Mouse (Mus musculus): ENCODE measurements around the gene Ndufb5. TPM values are rescaled to one million over a fixed set of nuclear protein-coding genes. Genes with fewer than 3 reads are reported as not detected.
A peak's percentile ranks its signal among the peaks of the same experiment; 100 is the strongest.
"Not testable (repeated sequence)": the region's sequence is repeated elsewhere in the genome, so short reads cannot be mapped to it uniquely, and the experiment has no call there.

The Ndufb5 gene
- polyA plus RNA-seq, 1 experiment: 210 TPM

GRCm38 (mm10) chr3:32745001-32745400, 8.2 kb downstream of the Ndufb5 start:
- no peak for DNase-seq (ENCODE audit: low read depth)

DNA sequence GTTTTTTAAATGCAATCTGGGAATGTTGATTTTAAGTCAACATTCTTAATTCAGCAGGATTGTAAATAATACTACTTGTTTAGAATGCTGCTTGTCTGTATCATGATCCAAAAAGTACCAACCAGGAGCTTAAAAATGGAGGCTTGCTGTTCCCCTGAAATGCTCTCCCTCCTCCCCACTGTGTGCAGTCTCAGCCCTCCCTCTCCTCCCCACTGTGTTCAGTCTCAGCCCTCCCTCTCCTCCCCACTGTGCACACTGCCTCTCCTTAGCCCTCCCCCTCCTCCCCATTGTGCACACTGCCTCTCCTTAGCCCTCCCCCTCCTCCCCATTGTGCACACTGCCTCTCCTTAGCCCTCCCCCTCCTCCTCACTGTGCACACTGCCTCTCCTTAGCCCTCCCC, 8.6 kb downstream of the Ndufb5 start:
- not testable (repeated sequence) for DNase-seq (ENCODE audit: low read depth)

More at GRCm38 (mm10) chr3:32745001-32745400, 8.2 kb downstream of the Ndufb5 start:
- TF ChIP-seq POLR2A (IDR thresholded peaks at IDR 0.05; ENCODE audit: borderline replicate concordance, extremely low read depth, insufficient read depth, insufficient read length, poor library complexity, severe bottlenecking) (no peak), CTCF (IDR thresholded peaks at IDR 0.05; ENCODE audit: borderline replicate concordance, extremely low read depth, insufficient read depth, insufficient read length) (no peak)

DNA sequence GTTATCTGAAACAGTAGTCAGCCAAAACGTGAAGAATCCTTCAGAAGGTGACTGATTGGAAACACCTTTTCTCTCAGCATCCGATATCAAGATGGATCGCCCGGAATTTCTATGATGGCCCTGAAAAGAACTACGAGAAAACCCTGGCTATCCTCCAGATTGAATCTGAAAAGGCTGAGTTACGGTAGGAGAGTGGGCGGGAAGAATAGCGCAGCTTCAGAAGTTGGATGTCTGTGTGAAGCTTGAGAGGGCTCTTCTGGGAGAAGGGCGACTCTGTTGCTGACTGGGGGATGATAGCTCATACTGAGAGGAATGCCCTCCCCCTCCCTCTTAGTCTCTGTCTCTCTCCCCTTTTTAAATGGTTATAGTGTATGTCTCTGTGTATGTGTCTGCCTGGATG, 11.6 kb downstream of the Ndufb5 start:
- no peak for DNase-seq (ENCODE audit: low read depth)
- TF ChIP-seq CTCF (IDR thresholded peaks at IDR 0.05; ENCODE audit: borderline replicate concordance, extremely low read depth, insufficient read depth, insufficient read length) (no peak), POLR2A (IDR thresholded peaks at IDR 0.05; ENCODE audit: borderline replicate concordance, extremely low read depth, insufficient read depth, insufficient read length, poor library complexity, severe bottlenecking) (no peak)

- DNase-seq (ENCODE audit: low read depth): peak; percentile 75
- TF ChIP-seq POLR2A (IDR thresholded peaks at IDR 0.05; ENCODE audit: borderline replicate concordance, extremely low read depth, insufficient read depth, insufficient read length, poor library complexity, severe bottlenecking) (no peak), CTCF (IDR thresholded peaks at IDR 0.05; ENCODE audit: borderline replicate concordance, extremely low read depth, insufficient read depth, insufficient read length) (no peak)
These were observed 13.2 kb downstream of the Ndufb5 start for GRCm38 (mm10) chr3:32749820-32750579.

DNA sequence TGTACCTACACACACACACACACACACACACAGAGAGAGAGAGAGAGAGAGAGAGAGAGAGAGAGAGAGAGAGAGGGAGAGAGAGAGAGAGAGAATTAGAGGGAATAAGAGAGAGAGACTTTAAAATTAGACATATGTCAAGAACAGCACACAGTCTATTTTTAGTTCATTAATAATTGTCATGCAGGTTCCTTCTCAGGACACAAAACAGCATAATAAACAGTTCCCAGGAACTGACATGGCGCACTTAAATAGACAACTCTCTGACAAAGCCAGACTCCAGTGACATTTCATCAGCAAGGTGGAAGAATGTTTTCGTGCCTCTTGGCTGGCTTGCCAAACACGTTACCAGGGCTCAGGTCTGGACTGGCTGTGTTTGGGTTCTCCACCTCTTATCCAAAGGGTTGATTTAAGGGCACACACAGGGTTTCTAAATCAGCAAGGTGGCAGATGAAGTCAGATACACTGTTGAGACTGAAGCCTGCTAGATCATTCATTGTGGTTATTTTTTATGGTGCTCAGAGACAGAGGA, 17.7 kb downstream of the Ndufb5 start:
- TF ChIP-seq CTCF (IDR thresholded peaks at IDR 0.05; ENCODE audit: borderline replicate concordance, extremely low read depth, insufficient read depth, insufficient read length) (no peak), POLR2A (IDR thresholded peaks at IDR 0.05; ENCODE audit: borderline replicate concordance, extremely low read depth, insufficient read depth, insufficient read length, poor library complexity, severe bottlenecking) (no peak)

GRCm38 (mm10) chr3:32759212-32759611, 22.4 kb downstream of the Ndufb5 start:
- no peak for TF ChIP-seq CTCF (IDR thresholded peaks at IDR 0.05; ENCODE audit: borderline replicate concordance, extremely low read depth, insufficient read depth, insufficient read length)
- no peak for TF ChIP-seq POLR2A (IDR thresholded peaks at IDR 0.05; ENCODE audit: borderline replicate concordance, extremely low read depth, insufficient read depth, insufficient read length, poor library complexity, severe bottlenecking)
- no peak for DNase-seq (ENCODE audit: low read depth)

More for the DNA sequence above, 17.7 kb downstream of the Ndufb5 start:
- no peak for DNase-seq (ENCODE audit: low read depth)

- no peak for DNase-seq (ENCODE audit: low read depth)
- no peak for TF ChIP-seq CTCF (IDR thresholded peaks at IDR 0.05; ENCODE audit: borderline replicate concordance, extremely low read depth, insufficient read depth, insufficient read length)
- no peak for TF ChIP-seq POLR2A (IDR thresholded peaks at IDR 0.05; ENCODE audit: borderline replicate concordance, extremely low read depth, insufficient read depth, insufficient read length, poor library complexity, severe bottlenecking)
These were observed 26.2 kb downstream of the Ndufb5 start for GRCm38 (mm10) chr3:32762962-32763361.

GRCm38 (mm10) chr3:32763902-32764301, 27.1 kb downstream of the Ndufb5 start:
- DNase-seq (ENCODE audit: low read depth): no peak
- TF ChIP-seq POLR2A (IDR thresholded peaks at IDR 0.05; ENCODE audit: borderline replicate concordance, extremely low read depth, insufficient read depth, insufficient read length, poor library complexity, severe bottlenecking) (no peak), CTCF (IDR thresholded peaks at IDR 0.05; ENCODE audit: borderline replicate concordance, extremely low read depth, insufficient read depth, insufficient read length) (no peak)

DNA sequence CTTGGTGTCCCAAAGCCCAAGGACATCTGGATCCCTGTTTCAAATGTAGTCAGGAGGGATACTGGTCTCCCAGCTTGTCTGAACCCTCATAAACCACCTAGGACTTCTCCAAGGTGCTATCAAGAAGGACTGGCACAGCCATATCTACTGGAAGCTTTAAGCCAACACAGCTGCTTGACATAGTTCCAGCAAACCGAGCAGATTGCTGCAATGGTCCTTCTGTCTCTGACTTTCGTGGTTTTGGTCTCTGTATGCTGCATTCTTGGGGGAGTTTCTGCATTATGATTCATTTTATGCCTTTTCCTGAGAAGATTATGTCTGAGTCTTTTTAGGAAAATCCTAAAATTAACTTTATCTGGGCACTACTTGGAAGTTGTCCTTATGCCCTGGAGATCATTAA, 34.0 kb downstream of the Ndufb5 start:
- TF ChIP-seq CTCF (IDR thresholded peaks at IDR 0.05; ENCODE audit: borderline replicate concordance, extremely low read depth, insufficient read depth, insufficient read length) (no peak), POLR2A (IDR thresholded peaks at IDR 0.05; ENCODE audit: borderline replicate concordance, extremely low read depth, insufficient read depth, insufficient read length, poor library complexity, severe bottlenecking) (no peak)
- DNase-seq (ENCODE audit: low read depth): no peak

Other genes starting within 250 kb of the Ndufb5 start
- gene Kcnmb3, start 244.8 kb upstream of the Ndufb5 start, polyA plus RNA-seq (2012; rRNA removed): not detected in 2 replicates
- 56.4 and 59.4 TPM in 2 replicates for gene Zfp639, start 226.7 kb upstream of the Ndufb5 start, polyA plus RNA-seq (2012; rRNA removed)
- 43.9 and 61.0 TPM in 2 replicates for gene Mfn1, start 207.5 kb upstream of the Ndufb5 start, polyA plus RNA-seq (2012; rRNA removed)
- 65.1 and 68.9 TPM in 2 replicates for gene Gnb4, start 120.4 kb upstream of the Ndufb5 start, polyA plus RNA-seq (2012; rRNA removed)
- 51.8 and 61.7 TPM in 2 replicates for gene Actl6a, start 30.7 kb upstream of the Ndufb5 start, polyA plus RNA-seq (2012; rRNA removed)
- 12.6 and 15.8 TPM in 2 replicates for gene Mrpl47, start 615 bp downstream of the Ndufb5 start, polyA plus RNA-seq (2012; rRNA removed)
- 4.5 and 7.1 TPM in 2 replicates for gene Usp13, start 80.6 kb downstream of the Ndufb5 start, polyA plus RNA-seq (2012; rRNA removed)

All from brain, embryonic 14.5 days (tissue).